Mouse (Mus musculus) gastrocnemius, postnatal 14 days (tissue): ENCODE measurements around the gene Ccdc92b. TPM values are rescaled to one million over a fixed set of nuclear protein-coding genes. Genes with fewer than 3 reads are reported as not detected.

Experiments
- DNase-seq: peaks from one replicate; pipeline ENCODE4 v3.0.0; 2021; ENCODE audit warnings: mixed read lengths
- intact Hi-C: fragments of 180-260 bp; cut with DNase I; formaldehyde crosslinking; loops from one replicate; pipeline ENCODE4 v1.15.1; 2025; ENCODE audit warnings: low total_unique reads
- total RNA-seq, 2 experiments: library from RNA; stranded (reverse); gene quantifications; 2 replicates each; pipeline ENCODE4 v1.2.3; 2021

Ccdc92b gene
- total RNA-seq, 2 experiments from 2014 or later: 0.09 to 0.12 TPM

GRCm38 (mm10) chr11:74610068-74610467 is 9.3 kb upstream of the Ccdc92b start:
- no peak for DNase-seq
- intact Hi-C loops: no loop called here

- intact Hi-C loops: no loop called here
- no peak for DNase-seq
Observed at GRCm38 (mm10) chr11:74610545-74611176, 8.7 kb upstream of the Ccdc92b start, which contains the start of gene Rap1gap2. Gene Rap1gap2, minus strand, starts transcription at chr11:74610915.

GRCm38 (mm10) chr11:74611437-74611836 is 8.0 kb upstream of the Ccdc92b start:
- intact Hi-C loops: no loop called here
- no peak for DNase-seq

- no peak for DNase-seq
- intact Hi-C loops: no loop called here
Observed at GRCm38 (mm10) chr11:74613428-74613827, 6.0 kb upstream of the Ccdc92b start.

- intact Hi-C loops: no loop called here
- no peak for DNase-seq
Observed at GRCm38 (mm10) chr11:74615571-74615970, 3.8 kb upstream of the Ccdc92b start.

GRCm38 (mm10) chr11:74619956-74620300 is 523 bp downstream of the Ccdc92b start:
- DNase-seq: no peak
- intact Hi-C loops: no loop called here

- intact Hi-C loops: no loop called here
- no peak for DNase-seq
Observed at GRCm38 (mm10) chr11:74621974-74622669, 2.7 kb downstream of the Ccdc92b start.

- intact Hi-C loops: no loop called here
Observed at GRCm38 (mm10) chr11:74623693-74624092, 4.3 kb downstream of the Ccdc92b start.

GRCm38 (mm10) chr11:74625333-74625732 is 5.9 kb downstream of the Ccdc92b start:
- intact Hi-C loops: no loop called here
- no peak for DNase-seq

More at GRCm38 (mm10) chr11:74623693-74624092, 4.3 kb downstream of the Ccdc92b start:
- DNase-seq: no peak

GRCm38 (mm10) chr11:74627481-74627880 is 8.1 kb downstream of the Ccdc92b start:
- intact Hi-C loops: no loop called here
- no peak for DNase-seq

GRCm38 (mm10) chr11:74631880-74632789 is 12.7 kb downstream of the Ccdc92b start:
- no peak for DNase-seq
- intact Hi-C loops: loop anchor here (10.0 kb wide), 1 partner anchor 213 kb away; no protein-coding TSS in a partner anchor

GRCm38 (mm10) chr11:74634490-74635275 is 15.3 kb downstream of the Ccdc92b start:
- DNase-seq: peak; percentile 46
- intact Hi-C loops: loop anchor here (5.0 to 10.0 kb wide), 2 partner anchors 173 to 210 kb away; no protein-coding TSS in a partner anchor

- no peak for DNase-seq
- intact Hi-C loops: loop anchor here (5.0 to 10.0 kb wide), 2 partner anchors 170 to 207 kb away; no protein-coding TSS in a partner anchor
Observed at GRCm38 (mm10) chr11:74637486-74637885, 18.1 kb downstream of the Ccdc92b start.

GRCm38 (mm10) chr11:74637971-74638790 is 18.8 kb downstream of the Ccdc92b start:
- intact Hi-C loops: loop anchor here (5.0 to 10.0 kb wide), 2 partner anchors 169 to 207 kb away; no protein-coding TSS in a partner anchor
- peak; percentile 81 for DNase-seq

- intact Hi-C loops: loop anchor here (5.0 to 10.0 kb wide), 2 partner anchors 168 to 206 kb away; no protein-coding TSS in a partner anchor
- no peak for DNase-seq
Observed at GRCm38 (mm10) chr11:74638791-74639411, 19.5 kb downstream of the Ccdc92b start.

GRCm38 (mm10) chr11:74639628-74640027 is 20.2 kb downstream of the Ccdc92b start:
- DNase-seq: no peak
- intact Hi-C loops: loop anchor here (5.0 to 10.0 kb wide), 2 partner anchors 168 to 205 kb away; no protein-coding TSS in a partner anchor

GRCm38 (mm10) chr11:74647966-74648365 is 28.6 kb downstream of the Ccdc92b start:
- intact Hi-C loops: no loop called here
- no peak for DNase-seq

GRCm38 (mm10) chr11:74648676-74649075 is 29.3 kb downstream of the Ccdc92b start:
- no peak for DNase-seq
- intact Hi-C loops: no loop called here
